Mouse (Mus musculus): Measurements from ENCODE around the gene Srsf10.

Srsf10 gene

DNA sequence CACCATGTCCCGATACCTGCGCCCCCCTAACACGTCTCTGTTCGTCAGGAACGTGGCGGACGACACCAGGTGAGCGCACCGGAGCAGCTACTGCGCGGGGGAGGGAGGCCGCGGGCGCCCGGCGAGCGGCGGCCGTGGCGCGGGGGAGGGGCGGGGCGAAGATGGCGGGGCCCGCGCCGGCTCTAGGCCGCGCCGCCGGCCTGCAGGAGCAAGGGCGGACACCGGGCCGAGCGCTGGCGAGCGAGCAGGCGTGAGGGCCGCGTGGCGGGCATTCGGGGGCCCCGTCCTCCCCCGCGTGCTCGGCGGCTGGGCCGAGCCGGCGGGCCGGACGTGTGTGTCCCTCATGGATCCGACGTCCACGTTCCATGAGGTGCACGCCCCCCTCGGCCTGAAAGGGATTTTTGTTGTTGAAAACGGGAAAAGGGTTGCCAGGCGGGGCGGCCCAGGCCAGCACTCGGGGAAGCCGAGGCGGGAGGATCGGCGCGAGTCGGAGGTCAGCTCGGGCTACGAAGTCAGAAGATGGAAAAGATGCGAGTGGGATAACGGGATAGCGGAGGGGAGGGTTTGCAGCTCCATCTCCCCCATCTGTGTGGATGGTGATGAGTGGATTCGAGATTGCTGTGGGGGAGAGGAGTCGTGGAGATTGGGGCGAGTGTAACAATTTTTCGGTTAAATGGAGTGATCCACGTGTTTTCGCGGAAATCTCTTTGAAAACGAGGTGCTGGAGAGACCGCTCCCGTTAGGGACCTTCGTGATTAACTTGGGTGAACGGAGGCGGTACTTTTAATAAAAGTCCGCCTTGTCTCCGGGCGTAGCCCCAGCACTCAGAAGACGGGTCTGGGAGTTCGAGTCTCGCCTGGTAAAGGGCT is 910 bp downstream of the Srsf10 start:
- DNase-seq = no peak

DNA sequence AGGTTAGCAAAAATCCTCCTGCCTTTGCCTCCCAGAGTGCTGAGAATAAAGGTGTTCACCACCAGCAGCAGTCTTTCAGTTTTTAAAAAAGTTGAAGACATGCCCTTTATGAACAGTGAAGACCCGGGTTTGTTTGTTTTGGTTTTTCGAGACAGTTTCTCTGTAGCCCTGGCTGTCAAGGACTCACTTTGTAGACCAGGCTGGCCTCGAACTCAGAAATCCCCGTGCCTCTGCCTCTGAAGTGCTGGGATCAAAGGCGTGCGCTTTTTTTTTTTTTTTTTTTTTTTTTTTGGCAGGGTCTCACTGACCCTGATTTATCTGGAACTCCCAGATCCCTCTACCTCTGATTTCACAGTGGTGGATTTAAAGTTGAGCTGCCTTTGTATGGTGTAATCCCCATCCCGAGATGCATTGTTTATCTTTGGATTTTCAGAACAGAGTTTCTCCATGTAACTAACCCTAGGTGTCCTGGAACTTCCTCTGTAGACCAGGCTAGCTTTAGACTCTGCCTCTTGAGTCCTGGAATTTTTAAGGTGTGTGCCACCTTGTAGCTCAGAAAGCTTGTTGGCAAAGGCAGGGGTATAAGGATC is 2.1 kb downstream of the Srsf10 start:
- no peak for DNase-seq

DNA sequence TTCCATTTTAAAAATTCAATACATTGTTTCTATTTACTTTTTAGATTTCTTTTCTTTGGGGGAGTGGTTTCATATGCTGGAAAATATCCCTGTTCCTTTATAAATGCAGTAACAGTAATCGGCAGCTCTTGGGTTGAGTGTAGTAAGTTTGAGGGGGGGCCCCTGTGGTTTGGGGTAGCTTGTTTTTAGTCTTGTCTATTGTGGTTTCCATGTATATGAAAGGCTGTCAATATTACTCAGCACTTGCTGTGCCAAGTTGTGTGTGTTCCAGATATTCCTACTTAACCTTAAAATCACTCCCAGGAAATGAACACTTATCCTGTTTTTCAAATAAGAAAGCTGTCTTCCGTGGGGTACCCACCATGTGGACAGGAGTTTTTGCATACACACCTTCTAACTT is 13.4 kb downstream of the Srsf10 start:
- DNase-seq = no peak

DNA sequence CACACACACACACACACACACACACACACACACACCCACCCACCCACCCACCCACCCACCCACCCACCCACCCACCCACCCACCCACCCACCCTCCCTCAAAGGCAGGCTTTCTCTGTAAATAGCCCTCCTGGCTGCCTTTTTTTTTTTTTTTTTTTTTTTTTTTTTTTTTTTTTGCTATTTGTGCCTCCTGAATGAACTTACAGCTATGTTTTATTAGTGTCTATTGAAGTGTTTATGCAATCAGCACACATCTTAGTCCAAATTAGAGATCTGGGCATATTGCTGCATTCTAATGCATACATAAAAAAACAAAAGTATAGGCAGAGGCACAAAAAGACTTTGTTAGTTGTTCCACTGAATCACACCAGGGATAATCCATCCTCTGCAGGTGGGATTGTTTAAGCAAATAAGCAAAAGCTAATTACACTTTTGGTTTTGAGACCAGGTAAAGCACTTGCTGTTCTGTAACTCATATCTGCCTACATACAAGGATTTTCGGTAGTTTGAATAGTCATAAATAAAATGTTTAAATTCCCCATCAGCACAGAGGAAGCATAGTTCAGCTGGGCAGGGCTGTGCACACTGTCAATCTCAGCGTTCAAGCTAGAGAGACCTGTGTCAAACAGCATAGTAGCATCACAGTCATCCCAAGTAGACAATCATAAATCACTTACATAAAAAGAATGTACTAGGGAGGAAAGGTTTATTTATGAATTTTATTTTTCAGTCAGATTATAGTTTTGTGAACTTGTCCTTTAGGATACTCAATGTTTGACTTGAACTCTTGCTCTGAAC is 14.9 kb downstream of the Srsf10 start:
- no peak for DNase-seq

DNA sequence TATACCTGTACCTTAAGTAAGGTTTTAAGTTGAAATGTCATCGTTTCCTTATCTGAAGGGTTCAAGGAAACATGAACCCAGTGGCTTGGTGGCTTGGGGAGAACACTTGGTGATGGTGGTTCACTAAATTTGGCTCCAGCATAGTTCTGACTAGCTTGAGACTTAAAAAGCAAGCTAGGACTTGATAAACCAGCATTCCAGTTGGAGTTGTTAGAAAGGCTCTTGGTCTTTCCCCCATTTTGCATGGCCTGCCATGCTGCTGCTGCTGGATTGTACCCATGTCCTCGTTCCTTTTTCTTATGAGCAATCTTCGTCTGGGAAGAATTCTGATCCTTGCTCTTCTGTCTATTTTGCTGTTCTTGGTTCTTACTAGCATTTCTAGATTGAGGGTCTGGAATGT is 16.5 kb downstream of the Srsf10 start:
- no peak for DNase-seq

DNA sequence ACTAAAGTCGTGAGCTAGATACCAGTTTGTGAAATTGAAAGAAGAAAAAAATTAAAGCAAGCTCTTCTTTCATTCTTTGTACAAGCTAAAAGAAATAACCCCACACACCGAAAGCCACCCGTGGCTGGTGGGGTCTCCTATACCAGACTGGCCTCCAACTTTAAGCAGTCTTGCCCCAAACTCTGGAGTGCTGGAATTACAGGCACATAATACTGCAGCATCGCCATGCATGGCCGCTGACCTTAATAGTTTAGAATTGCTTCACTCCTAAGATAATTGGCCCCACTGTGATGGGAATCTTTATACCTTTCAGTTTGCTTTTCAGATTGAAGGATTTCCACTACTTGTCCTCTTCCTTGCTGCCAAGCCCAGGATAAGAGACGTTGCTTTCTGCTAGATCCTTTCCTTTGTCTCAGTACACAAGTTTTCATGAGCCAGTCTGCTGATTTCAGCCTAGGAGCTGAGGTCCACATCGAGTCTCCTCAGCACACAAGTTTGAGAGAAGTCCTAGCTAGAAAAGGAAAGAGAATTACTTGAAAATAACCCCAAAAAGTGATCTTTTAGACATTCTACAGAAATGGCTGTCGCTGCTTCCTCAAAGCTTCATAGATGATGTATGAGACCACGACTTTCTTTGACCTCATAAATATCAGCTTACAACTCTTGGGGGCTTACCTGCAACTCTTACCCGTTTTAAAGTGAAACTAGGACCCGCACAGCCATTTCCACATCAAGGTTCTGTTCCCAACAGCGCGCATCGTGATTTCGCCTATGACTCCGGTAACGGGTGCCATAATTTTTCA is 17.2 kb downstream of the Srsf10 start:
- DNase-seq = no peak

DNA sequence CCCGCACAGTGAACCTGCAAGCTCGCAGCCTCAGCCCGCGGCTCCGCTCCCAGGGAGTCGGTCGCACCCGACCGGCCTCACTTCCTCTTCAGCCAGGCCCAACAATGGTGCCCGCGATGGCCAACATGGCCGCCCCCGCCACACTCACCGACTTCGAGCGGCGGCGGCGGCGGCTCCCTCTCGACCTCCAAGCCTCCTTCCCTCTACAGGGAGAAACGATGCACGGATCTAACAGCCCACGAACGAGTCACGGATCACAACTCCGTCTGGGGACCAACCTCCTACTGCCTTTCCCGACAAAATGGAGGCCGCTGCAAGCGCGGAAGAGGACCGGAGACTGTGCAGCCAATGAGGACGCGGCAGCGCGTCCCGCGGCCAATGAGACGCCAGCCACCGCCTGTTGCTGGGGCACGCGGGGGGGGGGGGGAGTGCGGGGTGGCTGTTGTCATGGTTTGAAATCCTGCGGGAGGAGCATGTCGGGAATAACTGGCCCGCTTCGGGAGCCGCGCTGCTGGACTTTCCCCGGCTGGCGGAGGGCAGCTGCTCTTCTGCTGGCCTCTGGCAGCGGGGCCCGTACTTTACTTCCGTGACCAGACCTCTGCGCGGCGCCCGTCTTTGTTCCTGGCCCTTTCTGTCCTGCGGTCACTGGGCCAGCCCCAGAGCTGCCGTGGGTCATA is 18.1 kb downstream of the Srsf10 start, which contains the start of gene Pnrc2:
Gene Pnrc2, minus strand, starts transcription at position 325 of the 677 bp plus-strand sequence.
- DNase-seq = peak; percentile 93

DNA sequence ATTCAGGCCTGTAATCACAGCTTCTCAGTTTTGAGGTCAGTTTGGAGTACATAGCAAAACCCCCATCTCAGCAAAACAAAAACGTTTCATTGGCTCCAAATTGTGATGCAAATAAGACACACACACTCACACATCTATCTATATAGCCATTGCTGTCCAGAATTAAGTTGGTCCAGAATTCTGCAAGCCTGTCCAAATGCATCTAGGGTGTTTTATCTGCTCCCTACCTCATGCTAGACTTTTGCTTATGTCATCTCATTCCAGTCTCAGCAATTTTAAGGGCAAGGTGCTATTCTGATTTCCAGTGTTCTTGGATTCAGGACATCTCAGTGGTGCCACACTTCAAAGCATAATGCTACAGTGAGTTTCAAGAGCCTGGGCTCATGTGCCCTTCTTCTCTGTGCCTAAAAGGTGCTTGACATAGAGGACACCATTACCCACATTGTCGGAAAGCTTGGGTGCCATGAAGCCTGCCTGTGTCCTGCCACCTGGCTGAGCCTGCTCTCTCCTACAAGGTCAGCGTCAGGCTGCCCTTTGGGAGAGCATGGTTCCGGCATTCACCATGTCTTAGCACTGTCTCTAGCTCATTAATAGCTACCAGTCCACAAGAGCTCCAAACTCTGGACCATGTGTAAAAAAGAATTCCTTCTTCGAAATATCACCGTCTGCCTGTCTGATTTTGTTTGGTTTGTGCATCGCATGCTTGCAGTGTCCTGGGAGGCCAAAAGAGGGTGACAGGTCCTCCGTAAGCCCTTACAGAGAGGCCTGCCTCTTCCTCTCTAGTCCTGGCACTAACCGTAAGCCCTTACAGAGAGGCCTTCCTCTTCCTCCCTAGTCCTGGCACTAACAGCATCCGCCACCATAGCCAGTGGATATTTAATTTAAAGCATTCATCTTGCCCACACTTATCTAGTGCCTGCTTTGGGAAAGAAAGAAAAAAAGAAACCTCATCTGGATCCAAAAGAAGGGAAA is 19.3 kb downstream of the Srsf10 start:
- DNase-seq = no peak

DNA sequence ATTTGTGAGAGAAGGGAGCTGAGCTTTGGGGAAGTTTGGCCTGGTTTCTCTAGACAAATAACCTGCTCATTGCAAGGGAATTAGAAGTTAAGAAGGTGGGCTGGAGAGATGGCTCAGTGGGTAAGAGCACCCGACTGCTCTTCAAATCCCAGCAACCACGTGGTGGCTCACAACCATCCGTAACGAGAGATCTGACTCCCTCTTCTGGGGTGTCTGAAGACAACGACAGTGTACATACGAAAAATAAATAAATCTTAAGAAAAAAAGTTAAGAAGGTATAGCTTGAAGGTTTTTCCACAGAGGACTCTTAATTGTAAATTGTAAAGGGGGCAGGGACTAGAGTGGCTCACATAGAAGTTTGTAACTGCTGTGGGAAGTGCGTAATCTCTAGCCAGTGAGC is 20.0 kb downstream of the Srsf10 start:
- no peak for DNase-seq

DNA sequence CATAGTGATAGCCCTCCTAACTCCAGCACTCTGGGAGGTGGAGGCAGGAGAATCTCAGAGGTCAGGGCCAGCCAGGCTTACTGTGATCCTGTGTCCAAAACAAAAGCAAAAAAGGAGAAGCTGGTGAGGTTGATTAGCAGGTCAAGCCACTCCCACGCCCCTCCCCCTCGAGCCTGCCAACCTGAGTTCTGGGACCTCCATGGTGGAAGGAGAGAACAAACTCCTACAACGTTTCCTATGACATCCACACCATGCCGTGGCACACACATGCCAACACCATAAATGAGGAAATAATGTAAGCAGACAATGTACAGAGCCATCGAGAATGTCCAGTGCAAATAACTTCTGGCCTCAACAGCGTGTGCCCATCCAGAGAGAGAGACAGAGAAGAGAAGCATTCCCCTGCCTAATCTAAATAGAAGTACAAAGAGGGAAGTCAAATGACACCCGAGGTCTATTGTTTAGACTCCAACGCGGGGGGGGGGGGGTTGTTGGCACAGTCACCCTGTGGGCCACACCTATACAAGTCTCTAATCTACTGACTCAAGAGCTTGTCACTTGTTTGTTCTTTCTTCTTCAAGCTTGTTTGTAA is 20.5 kb downstream of the Srsf10 start:
- peak in 1 of 2 experiments; percentile 42 for DNase-seq

DNA sequence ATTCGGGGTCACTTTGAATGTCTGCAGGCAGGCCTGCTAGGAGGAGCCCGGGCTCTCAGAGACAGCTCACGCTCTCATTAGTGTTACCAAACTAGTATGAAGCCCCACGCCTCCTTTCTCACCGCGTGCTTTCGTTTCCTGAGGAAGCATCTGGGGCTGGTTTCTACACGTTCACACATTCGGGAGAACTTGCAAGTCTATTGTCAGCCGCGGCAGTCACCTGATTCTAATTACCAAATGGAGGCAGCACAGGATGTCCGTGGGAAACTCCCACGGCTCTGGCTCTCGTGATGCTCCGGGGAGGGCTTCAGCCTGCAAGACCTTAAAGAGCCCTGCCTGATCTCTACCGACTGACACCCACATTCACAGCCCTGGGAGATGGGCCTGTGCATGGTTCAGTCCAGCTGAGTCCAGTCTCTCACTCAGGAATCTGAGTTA is 21.1 kb downstream of the Srsf10 start:
- peak; percentile 61 to 63 for DNase-seq

DNA sequence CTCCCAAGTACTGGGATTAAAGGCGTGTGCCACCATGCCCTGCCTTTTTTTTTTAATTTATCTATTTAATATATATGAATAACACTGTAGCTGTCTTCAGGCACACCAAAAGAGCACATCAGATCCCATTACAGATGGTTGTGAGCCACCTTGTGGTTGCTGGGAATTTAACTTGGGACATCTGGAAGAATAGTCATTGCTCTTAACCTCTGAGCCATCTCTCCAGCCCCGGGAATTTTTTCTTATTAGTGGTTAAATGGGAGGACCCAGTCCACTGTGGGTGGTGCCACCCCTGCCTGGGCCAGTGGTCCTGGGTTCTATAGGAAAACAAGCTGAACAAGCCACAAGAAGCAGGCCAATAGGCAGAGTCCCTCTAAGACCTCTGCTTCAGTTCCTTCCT is 22.2 kb downstream of the Srsf10 start:
- no peak for DNase-seq

DNA sequence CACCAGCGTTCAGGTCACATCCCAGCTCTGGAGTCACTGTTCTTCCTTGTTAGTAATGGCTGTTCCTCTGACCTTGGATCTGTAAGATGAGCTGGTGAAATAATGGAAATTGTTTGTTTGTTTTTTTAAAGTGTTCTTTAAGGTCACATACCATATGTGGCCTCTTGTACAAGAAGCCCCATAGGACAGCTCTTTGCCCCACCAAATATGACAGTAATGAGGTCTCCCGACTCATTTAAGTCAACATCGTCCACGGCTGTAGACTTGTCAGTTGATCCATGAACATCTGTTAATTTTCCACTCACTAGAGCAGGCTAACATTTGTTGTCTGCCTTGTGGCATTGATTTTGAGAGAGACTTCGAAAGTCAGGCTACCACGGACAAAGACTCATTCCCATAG is 23.5 kb downstream of the Srsf10 start:
- DNase-seq = no peak

DNA sequence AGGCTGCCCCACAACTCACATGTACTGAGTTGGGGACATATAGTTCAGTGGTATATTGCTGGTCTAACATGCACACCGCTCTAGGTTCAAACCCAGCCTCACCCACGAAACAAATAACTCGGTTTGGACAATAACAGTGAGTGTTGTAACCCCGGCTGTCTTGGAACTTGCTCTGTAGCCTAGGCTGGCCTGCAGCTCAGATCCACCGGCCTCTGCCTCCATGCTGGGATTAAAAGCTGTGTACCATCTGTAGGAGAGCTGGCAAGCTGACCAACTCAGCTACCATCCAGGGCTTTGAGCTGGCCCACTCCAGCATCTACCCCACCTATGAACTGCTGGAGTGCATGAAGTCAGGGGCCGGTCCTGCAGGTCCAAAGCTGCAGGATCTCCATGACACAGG is 24.5 kb downstream of the Srsf10 start:
- DNase-seq = no peak

DNA sequence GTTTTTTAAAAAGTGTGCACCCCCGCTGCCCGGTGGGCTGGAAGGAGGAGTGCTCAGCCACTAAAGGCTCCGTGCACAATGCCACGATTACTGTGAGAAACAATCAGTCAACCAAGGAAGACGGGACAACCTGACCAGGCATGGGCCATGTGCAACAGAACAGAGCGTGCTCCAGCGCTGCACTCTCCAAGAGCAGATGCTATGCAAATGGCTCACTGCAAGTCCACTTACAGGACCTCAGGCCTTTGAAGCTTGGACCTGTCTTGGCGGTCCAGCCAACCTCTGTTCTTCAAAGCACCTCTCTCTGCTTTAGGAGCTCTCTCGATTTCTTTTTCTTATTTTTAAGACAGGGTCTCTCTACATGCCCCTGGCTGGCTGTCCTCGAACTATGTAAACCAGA is 25.0 kb downstream of the Srsf10 start:
- no peak for DNase-seq

DNA sequence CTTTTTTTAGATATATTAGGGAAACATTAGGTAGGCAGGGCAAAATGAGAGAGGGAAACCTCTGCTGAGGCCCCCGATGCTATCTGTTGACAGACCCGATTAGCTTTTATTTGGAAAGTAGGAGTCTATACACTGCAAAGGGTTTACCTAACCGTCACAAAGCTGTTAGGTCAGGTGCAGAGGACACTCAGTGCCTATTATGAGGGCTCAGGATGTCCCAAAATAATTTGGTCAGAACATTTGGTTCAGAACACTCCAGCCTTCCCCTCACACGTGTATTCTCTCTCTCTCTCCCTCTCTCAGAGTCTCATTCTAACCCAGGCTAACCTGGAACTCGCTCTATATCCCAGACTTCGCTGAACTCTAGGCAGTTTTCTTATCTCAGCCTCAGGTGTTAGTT is 26.5 kb downstream of the Srsf10 start:
- DNase-seq = no peak

DNA sequence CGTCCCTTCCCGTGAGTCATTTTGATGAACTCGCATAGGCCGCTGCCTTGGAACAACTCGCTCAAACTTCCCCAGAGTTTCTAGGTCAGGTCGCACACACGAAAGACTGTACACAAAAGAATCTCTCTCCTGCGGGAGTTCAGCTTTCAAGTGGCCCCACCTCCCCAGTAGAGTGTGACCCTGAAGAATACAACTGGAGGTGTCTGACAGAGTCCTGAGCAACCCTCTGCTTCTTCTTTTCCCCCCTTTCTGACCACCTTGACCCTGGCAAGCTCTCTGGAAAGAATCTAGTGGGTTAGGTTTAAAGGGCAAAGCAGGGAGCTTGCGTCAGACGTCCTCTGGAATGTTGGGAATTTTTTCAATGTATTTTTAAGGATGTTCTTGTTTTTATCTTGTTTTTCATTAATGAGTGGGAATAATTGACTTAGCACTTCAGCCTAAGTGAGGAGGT is 27.9 kb downstream of the Srsf10 start:
- DNase-seq = no peak

DNA sequence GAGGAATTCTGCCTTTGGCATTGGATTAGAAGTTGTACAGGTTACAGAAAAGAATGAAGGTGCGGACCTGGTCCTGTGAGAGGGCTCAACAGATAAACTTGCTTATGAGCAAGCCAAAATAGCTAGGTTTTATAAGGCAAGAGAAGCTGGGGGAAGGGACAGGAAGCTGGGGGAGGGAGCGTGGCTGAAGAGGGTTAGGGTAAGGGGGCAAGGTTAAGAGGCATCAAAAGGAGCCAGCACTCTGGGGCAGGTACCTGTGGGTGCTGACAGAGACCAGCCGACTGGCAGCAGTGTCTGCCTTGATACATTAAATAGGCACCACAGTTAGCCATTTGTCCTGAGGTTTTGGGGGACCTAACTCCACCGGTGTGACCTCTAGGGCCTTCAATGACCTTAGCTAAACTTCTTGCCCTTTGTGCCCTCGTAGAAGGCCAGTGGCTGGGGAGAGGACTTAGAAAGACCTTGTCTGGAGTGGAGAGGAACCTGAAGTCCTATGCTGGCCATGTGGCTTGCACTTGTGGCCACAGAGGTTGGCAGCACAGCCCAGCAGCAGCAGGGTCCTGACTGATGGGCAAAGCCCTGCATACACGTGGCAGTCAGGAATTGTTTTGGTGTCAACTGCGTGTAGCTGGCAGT is 28.5 kb downstream of the Srsf10 start:
- no peak for DNase-seq

DNA sequence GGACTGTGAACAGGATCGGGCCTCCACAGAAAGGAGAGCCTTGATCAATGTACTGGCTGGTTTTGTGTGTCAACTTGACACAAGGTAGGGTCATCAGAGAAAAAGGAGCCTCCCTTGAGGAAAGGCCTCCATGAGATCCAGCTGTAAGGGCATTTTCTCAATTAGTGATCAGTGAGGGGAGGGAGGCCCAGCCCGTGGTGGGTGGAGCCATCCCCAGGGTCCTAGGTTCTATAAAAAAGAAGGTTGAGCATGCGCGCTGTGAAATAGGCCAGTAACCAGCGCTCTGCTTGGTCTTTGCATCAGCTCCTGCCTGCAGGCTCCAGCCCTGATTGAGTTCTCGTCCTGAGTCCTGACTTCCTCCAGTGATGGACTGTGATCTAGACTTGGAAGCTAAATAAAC is 29.0 kb downstream of the Srsf10 start:
- no peak for DNase-seq

DNA sequence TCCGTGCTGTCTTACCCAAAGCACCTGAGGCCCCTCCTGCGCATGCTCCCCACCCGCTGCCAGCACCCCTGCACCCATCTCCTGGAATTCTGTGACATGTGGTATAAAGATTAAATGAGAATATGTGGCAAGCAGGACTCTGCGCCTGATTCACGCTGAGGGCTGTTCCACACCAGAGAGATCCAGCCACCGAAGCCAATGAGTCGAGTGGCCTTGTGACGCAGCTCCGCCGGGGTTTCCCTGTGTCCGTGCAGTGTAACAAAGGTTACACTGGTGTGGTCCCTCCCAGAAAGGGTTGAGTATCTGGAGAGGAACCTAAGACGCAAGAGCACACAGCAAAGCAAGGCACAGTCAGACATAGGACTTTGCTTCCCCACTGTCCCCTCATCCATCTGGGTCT is 30.1 kb downstream of the Srsf10 start:
- DNase-seq = no peak

Data from cerebellum, postnatal 25 days (tissue).